Mouse (Mus musculus): ENCODE measurements around the gene Slc29a3. TPM values are rescaled to one million over a fixed set of nuclear protein-coding genes. Genes with fewer than 3 reads are reported as not detected.

Gene Slc29a3
- total RNA-seq (2021) (1 to 10 TPM; 4.1 to 5.6 TPM), polyA plus RNA-seq (2012; rRNA removed) (3.9 and 4.9 TPM in 2 replicates)
- long read RNA-seq, full-length matches to known transcripts = 1 of 3 reads
- long read RNA-seq, partial matches to known transcripts = 0 of 3 reads
- long read RNA-seq, other reads (novel, unspliced or antisense) = 2 of 3 reads

DNA sequence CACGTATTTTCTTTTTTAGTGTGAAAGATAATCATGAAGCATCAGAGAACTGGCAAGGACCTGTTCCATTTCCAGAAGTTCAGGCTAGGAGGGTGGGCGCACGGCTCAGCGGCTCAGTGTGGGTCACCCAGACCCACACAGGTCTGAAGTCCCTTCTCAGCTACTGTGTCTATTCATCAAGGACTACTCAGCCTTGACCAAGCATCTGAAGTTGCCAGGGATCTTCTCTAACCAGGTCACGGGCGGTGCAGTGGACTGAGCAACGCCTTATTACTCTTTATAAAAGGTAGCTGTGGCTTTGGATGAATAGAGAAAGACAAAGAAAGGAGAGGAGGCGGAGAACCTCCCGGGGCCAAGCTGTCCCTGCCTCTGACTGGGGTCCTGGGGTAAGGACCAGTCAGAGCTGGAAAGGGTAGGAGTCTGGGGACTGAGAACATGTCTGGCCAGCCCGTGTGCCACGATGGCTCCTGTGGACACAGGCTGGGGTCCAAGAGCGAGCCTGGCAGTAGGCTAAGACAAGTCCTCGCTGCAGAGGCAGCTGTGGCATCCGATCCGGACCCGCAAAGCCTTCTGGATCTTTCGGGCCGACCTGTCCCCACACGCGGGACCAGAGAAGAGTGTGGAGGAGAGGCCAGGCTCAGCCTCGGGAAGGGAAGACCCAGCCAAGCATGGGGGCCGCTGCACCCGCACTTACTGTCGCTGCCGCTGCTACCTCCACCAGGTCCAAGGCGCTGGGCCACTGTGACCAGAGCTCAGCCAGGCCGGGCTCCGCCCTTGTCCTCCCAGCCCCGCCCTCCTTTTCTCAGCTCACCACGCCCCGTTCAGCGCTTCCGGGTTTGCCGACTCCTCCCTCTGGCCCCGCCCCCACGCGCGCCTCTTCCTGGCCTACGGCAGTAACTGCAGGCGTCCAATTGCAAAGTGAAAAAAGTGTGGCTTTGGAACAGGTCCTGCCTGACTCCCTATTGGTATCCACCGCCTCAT, at the start of gene Slc29a3:
TSS of gene Slc29a3 (minus strand) at position 755 of the 981 bp plus-strand sequence.
- DNase-seq = peak; percentile 97 to 99
- intact Hi-C loops (cut with DNase I) = loop anchor here (2.0 kb wide), 1 partner anchor 56 kb away; the partner anchor contains the start of gene Cdh23
- peak; percentile 97 for TF ChIP-seq POLR2A (IDR thresholded peaks at IDR 0.05; ENCODE audit: insufficient read depth, low read depth, low read length)
- TF ChIP-seq EP300 (IDR thresholded peaks at IDR 0.05; ENCODE audit: insufficient read depth, low read depth, low read length) = 0 out of 2 replicates have a peak, but pooled peaks have one; percentile 28
- TF ChIP-seq CTCF (IDR thresholded peaks at IDR 0.05) = peak; percentile 69

DNA sequence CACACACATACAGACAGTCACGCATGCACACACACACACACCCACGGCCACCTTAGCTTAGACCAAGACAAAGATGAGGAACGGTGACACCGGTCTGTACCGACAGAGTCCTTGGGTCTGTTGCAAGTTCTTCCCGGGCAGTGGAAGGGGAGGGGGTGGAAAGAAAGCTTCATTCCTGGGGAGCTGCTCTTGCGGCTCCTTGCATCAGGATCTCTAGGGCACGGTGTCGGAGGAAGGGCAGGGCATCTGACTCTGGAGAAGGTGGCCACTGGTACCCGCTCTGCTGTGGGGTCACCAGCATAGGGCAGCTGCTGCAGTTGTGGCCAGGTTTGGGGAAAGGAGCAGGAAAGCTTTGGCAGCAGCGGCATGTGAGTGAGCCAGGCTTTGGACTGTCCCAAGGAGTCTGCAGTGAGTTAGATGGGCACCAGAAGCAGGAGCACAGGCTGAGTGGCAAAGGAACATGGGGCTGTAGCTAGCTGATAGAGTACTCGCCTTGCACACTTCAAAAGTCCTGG, 49.4 kb upstream of the Slc29a3 start:
- no peak for DNase-seq
- no peaks in the 10 kb centered on the region for H3K79me2 ChIP-seq (replicated peaks; ENCODE audit: control insufficient read depth, insufficient read depth, low read length)
- peaks cover 38% of the 10 kb centered on the region for H3K4me1 ChIP-seq (ENCODE audit: control insufficient read depth, insufficient read depth, low read length)
- H3K27me3 ChIP-seq (ENCODE audit: control insufficient read depth, insufficient read depth, low read length) = no peaks in the 10 kb centered on the region
- 54% methylated on average over 12 of the region's 12 CpGs for WGBS
- H3K36me3 ChIP-seq (ENCODE audit: control insufficient read depth, insufficient read depth, low read length) = no peaks in the 10 kb centered on the region
- intact Hi-C loops (cut with DNase I) = no loop called here
- no peak for TF ChIP-seq POLR2A (IDR thresholded peaks at IDR 0.05; ENCODE audit: insufficient read depth, low read depth, low read length)
- TF ChIP-seq EP300 (IDR thresholded peaks at IDR 0.05; ENCODE audit: insufficient read depth, low read depth, low read length) = no peak
- TF ChIP-seq CTCF (IDR thresholded peaks at IDR 0.05) = no peak
- no peak overlapping the region for H3K4me3 ChIP-seq
- no peak overlapping the region for H3K9ac ChIP-seq (ENCODE audit: low read depth, low read length)
- no peak overlapping the region for H3K27ac ChIP-seq

More for the DNA sequence above, at the start of gene Slc29a3:
- peak within 1 kb of the TSS; percentile 78 for H3K27ac ChIP-seq
- H3K79me2 ChIP-seq (replicated peaks; ENCODE audit: control insufficient read depth, insufficient read depth, low read length) = no peaks in the 10 kb centered on the region
- H3K4me3 ChIP-seq = peak within 1 kb of the TSS; percentile 73
- H3K27me3 ChIP-seq (ENCODE audit: control insufficient read depth, insufficient read depth, low read length) = no peaks in the 10 kb centered on the region
- H3K4me1 ChIP-seq (ENCODE audit: control insufficient read depth, insufficient read depth, low read length) = peaks cover 4% of the 10 kb centered on the region
- H3K36me3 ChIP-seq (ENCODE audit: control insufficient read depth, insufficient read depth, low read length) = no peaks in the 10 kb centered on the region
- peak within 1 kb of the TSS; percentile 80 for H3K9ac ChIP-seq (ENCODE audit: low read depth, low read length)
- WGBS = 10% methylated on average over 41 of the region's 41 CpGs

DNA sequence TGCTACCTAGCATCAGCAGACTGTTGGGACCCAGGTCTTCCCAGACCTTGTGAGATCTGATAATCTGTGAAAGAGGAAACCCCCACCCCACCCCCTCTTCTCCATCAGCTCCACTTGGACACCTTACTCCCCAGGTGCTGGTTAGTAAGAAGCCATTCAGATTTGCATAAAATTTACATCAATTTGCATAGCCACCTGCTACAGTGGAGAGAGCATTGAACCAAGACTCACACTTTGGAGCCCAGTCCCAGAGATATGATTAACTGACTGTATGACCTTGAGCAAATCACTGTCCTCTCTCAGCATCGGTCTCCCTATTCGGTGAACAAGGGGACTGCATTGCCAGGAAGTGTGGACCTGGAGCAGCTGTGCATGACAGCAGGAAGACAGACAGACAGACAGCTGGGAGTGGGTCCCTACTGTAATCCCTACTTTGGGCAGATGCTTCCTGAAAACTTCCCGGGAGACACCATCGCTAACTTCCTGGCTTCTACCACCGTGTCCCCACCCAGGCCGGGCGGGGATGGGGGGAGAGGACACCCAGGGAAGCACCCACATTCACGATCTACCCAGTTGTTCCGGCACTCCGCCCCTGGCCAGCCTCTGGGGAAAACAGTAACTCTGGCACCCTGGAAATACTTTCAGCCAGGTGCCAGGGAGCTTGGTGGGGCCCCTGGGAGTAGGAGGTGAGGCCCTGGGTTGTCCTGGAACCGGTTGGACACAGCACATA, 48.7 kb upstream of the Slc29a3 start:
- Histone ChIP-seq H3K4me3 (no peak overlapping the region), H3K27ac (peak overlapping the region; percentile 67), H3K79me2 (replicated peaks; ENCODE audit: control insufficient read depth, insufficient read depth, low read length) (no peaks in the 10 kb centered on the region), H3K9ac (ENCODE audit: low read depth, low read length) (no peak overlapping the region), H3K4me1 (ENCODE audit: control insufficient read depth, insufficient read depth, low read length) (peaks cover 33% of the 10 kb centered on the region), H3K36me3 (ENCODE audit: control insufficient read depth, insufficient read depth, low read length) (no peaks in the 10 kb centered on the region), H3K27me3 (ENCODE audit: control insufficient read depth, insufficient read depth, low read length) (no peaks in the 10 kb centered on the region)
- TF ChIP-seq POLR2A (IDR thresholded peaks at IDR 0.05; ENCODE audit: insufficient read depth, low read depth, low read length) (no peak), CTCF (IDR thresholded peaks at IDR 0.05) (no peak), EP300 (IDR thresholded peaks at IDR 0.05; ENCODE audit: insufficient read depth, low read depth, low read length) (no peak)
- intact Hi-C loops (cut with DNase I) = no loop called here
- 19% methylated on average over 11 of the region's 11 CpGs for WGBS
- DNase-seq = no peak

DNA sequence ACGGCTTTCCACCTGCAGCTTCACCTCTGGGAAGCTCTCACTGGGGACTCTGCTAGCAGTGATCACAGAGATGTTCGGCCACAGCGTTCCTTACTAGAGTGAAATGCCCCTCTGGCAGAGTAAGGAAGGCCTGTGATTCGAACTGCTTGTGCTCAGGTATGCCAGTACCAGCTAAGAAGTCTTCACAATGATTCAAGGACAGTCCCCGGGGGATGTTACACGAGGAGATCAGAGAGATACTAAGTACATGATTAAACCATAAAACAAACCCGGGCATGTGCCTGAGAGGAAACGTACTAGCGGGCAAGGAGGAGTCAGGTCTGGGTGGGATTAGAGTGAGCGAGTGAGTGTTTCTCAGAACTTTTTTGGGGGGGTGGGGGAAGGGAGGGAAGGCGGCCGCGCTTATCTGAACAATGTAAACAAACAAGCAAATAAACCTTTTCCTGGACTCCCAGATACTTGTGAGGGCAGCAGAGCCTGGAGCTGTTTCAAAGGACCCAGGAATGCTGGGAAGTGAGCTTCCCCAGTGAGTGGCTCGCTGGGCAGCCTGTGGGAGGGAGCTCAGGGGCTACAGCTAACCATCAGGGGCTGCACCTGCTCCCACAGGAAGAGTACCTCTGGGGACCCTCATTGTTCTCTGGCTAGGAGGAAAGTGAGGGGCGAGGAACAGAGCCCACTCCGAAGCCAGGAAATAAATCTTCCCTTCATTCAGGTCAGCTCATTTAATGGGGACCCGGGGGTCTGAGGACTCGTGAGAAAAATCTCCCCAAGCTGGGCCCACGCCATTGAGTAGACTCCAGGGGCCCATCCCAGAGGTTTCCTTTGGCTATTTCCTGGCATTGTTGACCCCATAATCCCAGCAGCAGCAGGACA, 47.9 kb upstream of the Slc29a3 start:
- no peaks in the 10 kb centered on the region for H3K36me3 ChIP-seq (ENCODE audit: control insufficient read depth, insufficient read depth, low read length)
- no peaks in the 10 kb centered on the region for H3K79me2 ChIP-seq (replicated peaks; ENCODE audit: control insufficient read depth, insufficient read depth, low read length)
- 36% methylated on average over 19 of the region's 19 CpGs for WGBS
- intact Hi-C loops (cut with DNase I) = no loop called here
- peak overlapping the region; percentile 67 for H3K27ac ChIP-seq
- H3K4me3 ChIP-seq = no peak overlapping the region
- TF ChIP-seq POLR2A (IDR thresholded peaks at IDR 0.05; ENCODE audit: insufficient read depth, low read depth, low read length) (no peak), EP300 (IDR thresholded peaks at IDR 0.05; ENCODE audit: insufficient read depth, low read depth, low read length) (no peak), CTCF (IDR thresholded peaks at IDR 0.05) (no peak)
- no peaks in the 10 kb centered on the region for H3K27me3 ChIP-seq (ENCODE audit: control insufficient read depth, insufficient read depth, low read length)
- H3K9ac ChIP-seq (ENCODE audit: low read depth, low read length) = no peak overlapping the region
- peak in 1 of 2 experiments; percentile 23 for DNase-seq
- H3K4me1 ChIP-seq (ENCODE audit: control insufficient read depth, insufficient read depth, low read length) = peaks cover 28% of the 10 kb centered on the region

Measured in heart, adult 2 months (tissue).